Comparison of ENCODE assay signal across 8 mouse cellular contexts in the genomic region with DNA sequence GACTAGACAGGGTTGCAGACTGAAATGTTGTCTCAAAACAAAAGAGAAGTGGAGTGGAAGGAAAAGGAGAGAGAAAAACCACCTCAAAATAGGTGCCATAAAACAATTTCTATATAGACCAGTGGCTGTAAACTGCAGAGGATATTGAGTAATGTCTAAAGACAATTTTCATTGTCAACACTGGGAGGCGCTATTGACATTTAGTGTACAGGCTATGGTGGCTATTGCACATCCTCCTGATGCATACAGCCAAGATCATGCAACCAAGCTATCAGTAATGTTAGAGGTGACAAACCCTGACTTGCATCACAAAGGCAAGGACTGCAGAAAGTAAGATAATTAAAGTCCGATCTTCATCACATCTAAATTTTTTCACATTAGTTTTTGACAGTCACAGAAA.
DNase-seq lines count a peak whose midpoint lies in the region; ATAC-seq and TF ChIP-seq lines count a peak whose summit lies in the region.

No protein-coding gene starts in this region.

- H3K4me3 ChIP-seq in ES-E14 (ENCODE audit: insufficient read depth in 1 of 2, low read depth in 1 of 2, low read length in 2 of 2, poor library complexity in 1 of 2, severe bottlenecking in 1 of 2): no peak overlapping the region

- H3K4me1 ChIP-seq in ES-E14 (ENCODE audit: control insufficient read depth in 2 of 2, insufficient read depth in 2 of 2, low read length in 2 of 2, poor library complexity in 1 of 2): no peaks in the 10 kb centered on the region

- peak; percentile 45 for DNase-seq in layer of hippocampus, adult 11-12 months (ENCODE audit: low spot score)
- DNase-seq in layer of hippocampus, postnatal 25 days (ENCODE audit: extremely low spot score in 1 of 2, low spot score in 1 of 2): no peak
- DNase-seq in ES-E14 (ENCODE audit: low read depth, low spot score): peak; percentile 38
- peak; percentile 61 to 62 for DNase-seq in cerebellum, adult 18-20 months
- peak; percentile 18 for DNase-seq in induced T-regulatory cell, adult 2 months (ENCODE audit: low read depth)
- DNase-seq in kidney, postnatal 36 days: no peak
- no peak for DNase-seq in gastrocnemius, postnatal 10 days

- in situ Hi-C loops in ES-E14 (cut with MboI; ENCODE audit: low sequenced_read_pairs in 2 of 2, unreplicated experiment in 2 of 2): no loop called here

- no peak for ATAC-seq in inflammation-experienced regulatory T-cells, adult 6 months

- no peaks in the 10 kb centered on the region for H3K36me3 ChIP-seq in ES-E14 (ENCODE audit: control insufficient read depth, insufficient read depth, low read length, poor library complexity, severe bottlenecking)

- H3K27ac ChIP-seq in ES-E14 (ENCODE audit: insufficient read depth, low read depth, low read length, poor library complexity, severe bottlenecking): no peak overlapping the region

- no peaks in the 10 kb centered on the region for H3K9me3 ChIP-seq in ES-E14 (ENCODE audit: control insufficient read depth, insufficient read depth, low read depth, low read length)

- H3K9ac ChIP-seq in ES-E14 (ENCODE audit: insufficient read depth, low read depth, low read length, poor library complexity, severe bottlenecking): no peak overlapping the region

TF ChIP-seq in ES-E14, 5 proteins besides CTCF, POLR2A, EP300 and RAD21:
- no peak for TF ChIP-seq HCFC1 (IDR thresholded peaks at IDR 0.05; ENCODE audit: borderline replicate concordance, insufficient read depth, low read length)
- TF ChIP-seq ZNF384 (IDR thresholded peaks at IDR 0.05; ENCODE audit: low read depth, low read length): no peak
- TF ChIP-seq ZC3H11A (IDR thresholded peaks at IDR 0.05; ENCODE audit: borderline replicate concordance, low read depth, low read length): no peak
- no peak for TF ChIP-seq MAFK (IDR thresholded peaks at IDR 0.05; ENCODE audit: insufficient read depth, low read depth, low read length)
- TF ChIP-seq CHD2 (IDR thresholded peaks at IDR 0.05; ENCODE audit: low read depth, low read length): no peak

Comparison
In these comparisons a context has a peak if more than half of its experiments do, and no peak if none do; other contexts are left out.
1. DNase-seq: peak in layer of hippocampus, adult 11-12 months (single experiment), ES-E14 (single experiment), cerebellum, adult 18-20 months (2 of 2) and induced T-regulatory cell, adult 2 months (single experiment); none in layer of hippocampus, postnatal 25 days (0 of 2), kidney, postnatal 36 days (0 of 2) and gastrocnemius, postnatal 10 days (single experiment).